Mouse (Mus musculus): ENCODE measurements around the gene Ak1. TPM values are rescaled to one million over a fixed set of nuclear protein-coding genes. Genes with fewer than 3 reads are reported as not detected.

The Ak1 gene
- total RNA-seq, 1 experiment: 90.8 TPM

DNA sequence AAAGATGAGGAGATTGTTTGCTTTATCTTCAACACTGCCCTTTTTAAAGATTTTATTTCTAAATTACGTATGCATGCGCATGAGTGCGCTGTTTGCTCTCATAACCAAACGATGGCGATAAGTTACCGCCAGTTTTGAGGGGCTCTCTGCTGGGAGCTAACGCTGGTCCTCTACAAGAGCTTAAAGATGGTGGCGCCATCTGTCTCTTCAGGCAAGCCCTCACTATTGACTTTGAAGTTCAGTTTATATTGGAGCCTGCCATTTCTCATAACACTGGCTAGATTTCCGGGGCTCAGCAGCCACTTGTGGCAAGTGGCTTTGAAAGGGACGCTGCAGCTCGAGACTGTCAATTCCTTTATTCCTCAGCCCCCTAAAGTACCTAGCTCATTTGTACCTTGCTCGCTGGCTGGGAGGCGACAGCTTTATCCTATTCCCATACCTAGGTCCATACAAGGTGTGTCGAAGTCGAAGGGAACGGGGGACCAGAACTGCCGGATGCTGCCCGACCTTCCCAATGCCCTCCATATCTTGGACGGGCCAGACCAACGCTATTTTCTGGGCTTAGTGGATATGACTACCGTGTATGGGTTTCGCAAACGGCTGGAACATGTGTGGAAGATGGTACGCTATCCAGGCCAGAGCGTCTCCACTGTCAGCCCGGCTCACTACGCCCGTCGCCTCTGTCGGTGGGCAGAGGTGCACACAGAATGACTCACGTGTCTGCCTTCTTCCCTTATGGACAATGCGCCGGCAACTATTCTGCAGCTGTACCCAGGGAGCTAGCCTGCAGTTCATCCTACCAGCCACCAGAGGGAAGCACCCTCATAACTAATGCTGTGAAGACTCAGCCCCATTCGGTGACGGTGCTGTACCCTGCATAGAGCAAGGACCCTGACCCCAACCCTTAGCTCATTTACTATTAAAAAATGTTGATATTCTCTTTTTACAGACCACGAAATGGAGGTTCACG lies 38.4 kb upstream of the Ak1 start:
- H3K4me1 ChIP-seq (ENCODE audit: control insufficient read depth in 2 of 2, insufficient read depth in 2 of 2, low read length in 2 of 2, poor library complexity in 1 of 2): peaks cover 3 to 7% of the 10 kb centered on the region in 2 experiments; a peak in 3 of 4 replicates
- peak overlapping the region; percentile 22; the same call in 1 of the 2 replicates for H3K9ac ChIP-seq (ENCODE audit: insufficient read depth, low read depth, low read length, poor library complexity, severe bottlenecking)
- peak; percentile 83 for DNase-seq (ENCODE audit: low read depth, low spot score)
- no peaks in the 10 kb centered on the region for H3K36me3 ChIP-seq (ENCODE audit: control insufficient read depth, insufficient read depth, low read length, poor library complexity, severe bottlenecking)
- H3K27ac ChIP-seq (ENCODE audit: insufficient read depth, low read depth, low read length, poor library complexity, severe bottlenecking): no peak overlapping the region
- in situ Hi-C loops (cut with MboI; ENCODE audit: low sequenced_read_pairs in 2 of 2, unreplicated experiment in 2 of 2): no loop called here
- TF ChIP-seq HCFC1 (IDR thresholded peaks at IDR 0.05; ENCODE audit: borderline replicate concordance, insufficient read depth, low read length) (no peak), ZC3H11A (IDR thresholded peaks at IDR 0.05; ENCODE audit: borderline replicate concordance, low read depth, low read length) (peak; percentile 57; the same call in 1 of the 2 replicates), MAFK (IDR thresholded peaks at IDR 0.05; ENCODE audit: insufficient read depth, low read depth, low read length) (no peak), CHD2 (IDR thresholded peaks at IDR 0.05; ENCODE audit: low read depth, low read length) (no peak), ZNF384 (IDR thresholded peaks at IDR 0.05; ENCODE audit: low read depth, low read length) (no peak)
- peak overlapping the region; percentile 26 to 30 for H3K4me3 ChIP-seq (ENCODE audit: insufficient read depth in 1 of 2, low read depth in 1 of 2, low read length in 2 of 2, poor library complexity in 1 of 2, severe bottlenecking in 1 of 2)
- no peaks in the 10 kb centered on the region for H3K9me3 ChIP-seq (ENCODE audit: control insufficient read depth, insufficient read depth, low read depth, low read length)

DNA sequence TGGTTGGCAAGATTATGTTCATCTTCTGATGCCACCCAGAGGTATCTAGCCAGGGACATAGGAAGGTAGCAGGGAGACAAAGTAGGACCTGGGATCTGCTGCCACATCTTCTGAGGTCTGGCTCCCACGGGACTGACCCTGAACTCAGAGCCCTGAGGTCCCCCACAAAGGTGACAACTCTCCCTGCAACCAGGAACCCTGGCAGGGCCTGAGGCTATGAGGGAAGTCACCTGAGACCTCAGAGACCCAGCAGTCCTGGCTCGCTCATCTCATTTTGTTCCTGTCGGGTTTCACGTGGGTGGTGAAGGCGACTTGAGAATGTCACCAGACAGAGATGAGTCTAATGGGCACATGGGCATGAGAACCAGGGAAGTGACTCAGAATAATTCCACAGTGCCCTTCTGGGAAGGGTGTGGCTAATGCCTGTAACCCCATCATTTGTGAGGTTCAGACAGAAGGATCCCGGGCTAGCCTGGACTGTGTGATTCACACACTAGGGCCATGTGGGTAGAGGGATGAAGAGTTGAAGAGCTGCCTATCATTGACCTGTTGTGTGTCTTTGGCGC lies 36.3 kb upstream of the Ak1 start:
- Histone ChIP-seq H3K4me1 (ENCODE audit: control insufficient read depth in 2 of 2, insufficient read depth in 2 of 2, low read length in 2 of 2, poor library complexity in 1 of 2) (peaks cover 3 to 7% of the 10 kb centered on the region in 2 experiments; a peak in 3 of 4 replicates), H3K36me3 (ENCODE audit: control insufficient read depth, insufficient read depth, low read length, poor library complexity, severe bottlenecking) (no peaks in the 10 kb centered on the region), H3K27ac (ENCODE audit: insufficient read depth, low read depth, low read length, poor library complexity, severe bottlenecking) (no peak overlapping the region), H3K9me3 (ENCODE audit: control insufficient read depth, insufficient read depth, low read depth, low read length) (no peaks in the 10 kb centered on the region), H3K9ac (ENCODE audit: insufficient read depth, low read depth, low read length, poor library complexity, severe bottlenecking) (no peak overlapping the region), H3K4me3 (ENCODE audit: insufficient read depth in 1 of 2, low read depth in 1 of 2, low read length in 2 of 2, poor library complexity in 1 of 2, severe bottlenecking in 1 of 2) (no peak overlapping the region)
- in situ Hi-C loops (cut with MboI; ENCODE audit: low sequenced_read_pairs in 2 of 2, unreplicated experiment in 2 of 2): no loop called here
- no peak for DNase-seq (ENCODE audit: low read depth, low spot score)
- no peak for TF ChIP-seq HCFC1 (IDR thresholded peaks at IDR 0.05; ENCODE audit: borderline replicate concordance, insufficient read depth, low read length)
- no peak for TF ChIP-seq ZC3H11A (IDR thresholded peaks at IDR 0.05; ENCODE audit: borderline replicate concordance, low read depth, low read length)
- no peak for TF ChIP-seq MAFK (IDR thresholded peaks at IDR 0.05; ENCODE audit: insufficient read depth, low read depth, low read length)
- TF ChIP-seq ZNF384 (IDR thresholded peaks at IDR 0.05; ENCODE audit: low read depth, low read length): no peak
- TF ChIP-seq CHD2 (IDR thresholded peaks at IDR 0.05; ENCODE audit: low read depth, low read length): no peak

DNA sequence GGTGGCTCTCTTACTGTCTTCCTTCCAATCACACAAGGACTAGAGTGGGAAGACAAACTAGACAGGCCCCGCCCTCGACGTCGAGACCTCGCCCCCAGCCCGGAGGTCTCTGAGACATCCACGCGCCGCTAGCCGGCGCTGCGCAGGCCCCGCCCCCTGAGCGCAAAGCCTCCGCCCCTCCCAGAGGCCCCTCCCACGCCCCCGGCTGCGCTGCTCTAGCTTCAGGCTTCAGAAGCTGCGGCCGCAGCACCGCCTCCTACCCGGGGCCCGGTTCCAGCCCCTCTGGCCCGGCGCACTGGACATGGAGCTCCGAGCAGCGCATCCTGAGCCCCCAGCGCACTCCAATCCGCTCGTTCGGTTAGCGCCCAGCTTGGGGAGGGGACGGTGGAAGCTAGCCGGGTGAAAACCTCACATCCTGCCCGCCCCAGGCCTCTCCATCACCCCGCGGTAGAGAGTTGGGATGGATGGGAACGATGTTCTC lies 34.6 kb upstream of the Ak1 start, which contains the start of gene St6galnac4:
TSS of gene St6galnac4 (plus strand) at position 225 of the 481 bp plus-strand sequence.
- H3K4me3 ChIP-seq (ENCODE audit: insufficient read depth in 1 of 2, low read depth in 1 of 2, low read length in 2 of 2, poor library complexity in 1 of 2, severe bottlenecking in 1 of 2): peak within 1 kb of the TSS; percentile 75 to 81
- H3K36me3 ChIP-seq (ENCODE audit: control insufficient read depth, insufficient read depth, low read length, poor library complexity, severe bottlenecking): no peaks in the 10 kb centered on the region
- in situ Hi-C loops (cut with MboI; ENCODE audit: low sequenced_read_pairs in 2 of 2, unreplicated experiment in 2 of 2): no loop called here
- no peak for TF ChIP-seq MAFK (IDR thresholded peaks at IDR 0.05; ENCODE audit: insufficient read depth, low read depth, low read length)
- TF ChIP-seq HCFC1 (IDR thresholded peaks at IDR 0.05; ENCODE audit: borderline replicate concordance, insufficient read depth, low read length): 0 out of 2 replicates have a peak, but pooled peaks have one; percentile 43
- TF ChIP-seq ZNF384 (IDR thresholded peaks at IDR 0.05; ENCODE audit: low read depth, low read length): no peak
- H3K9me3 ChIP-seq (ENCODE audit: control insufficient read depth, insufficient read depth, low read depth, low read length): no peaks in the 10 kb centered on the region
- peak; percentile 94 for DNase-seq (ENCODE audit: low read depth, low spot score)
- peaks cover 3 to 7% of the 10 kb centered on the region in 2 experiments; a peak in 3 of 4 replicates for H3K4me1 ChIP-seq (ENCODE audit: control insufficient read depth in 2 of 2, insufficient read depth in 2 of 2, low read length in 2 of 2, poor library complexity in 1 of 2)
- H3K9ac ChIP-seq (ENCODE audit: insufficient read depth, low read depth, low read length, poor library complexity, severe bottlenecking): peak within 1 kb of the TSS; percentile 80
- H3K27ac ChIP-seq (ENCODE audit: insufficient read depth, low read depth, low read length, poor library complexity, severe bottlenecking): no peak within 1 kb of the TSS

DNA sequence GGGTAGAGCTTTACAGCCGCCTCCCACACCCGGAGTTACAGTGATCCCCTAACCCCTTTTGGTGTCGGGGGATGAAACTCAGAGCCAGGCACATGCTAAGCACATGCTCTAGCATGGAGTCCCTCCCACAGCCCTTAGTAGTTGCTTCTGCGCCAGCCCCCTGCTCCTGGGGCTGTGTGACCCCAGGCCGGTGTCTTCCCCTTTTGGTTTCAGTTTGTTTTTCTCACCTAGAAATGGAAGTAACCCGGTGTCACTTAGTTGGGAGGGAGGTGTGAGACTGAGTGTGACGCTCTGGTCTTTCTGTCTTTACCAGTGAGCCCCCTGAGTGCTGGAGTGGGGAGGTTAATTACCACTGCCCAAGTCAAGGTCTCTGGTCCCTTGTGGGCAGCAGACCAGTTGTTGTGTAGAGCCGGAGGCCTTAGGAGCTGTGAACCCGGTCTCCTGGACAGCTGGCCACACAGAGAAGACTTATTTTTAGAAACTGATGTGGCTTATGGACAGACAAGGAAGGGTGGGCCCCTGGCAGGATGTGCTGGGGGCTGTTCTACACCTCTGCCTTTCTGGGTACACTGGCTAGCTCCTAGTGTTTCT lies 33.7 kb upstream of the Ak1 start:
- TF ChIP-seq CHD2 (IDR thresholded peaks at IDR 0.05; ENCODE audit: low read depth, low read length) (no peak), MAFK (IDR thresholded peaks at IDR 0.05; ENCODE audit: insufficient read depth, low read depth, low read length) (no peak), ZC3H11A (IDR thresholded peaks at IDR 0.05; ENCODE audit: borderline replicate concordance, low read depth, low read length) (no peak), HCFC1 (IDR thresholded peaks at IDR 0.05; ENCODE audit: borderline replicate concordance, insufficient read depth, low read length) (no peak), ZNF384 (IDR thresholded peaks at IDR 0.05; ENCODE audit: low read depth, low read length) (no peak)
- H3K36me3 ChIP-seq (ENCODE audit: control insufficient read depth, insufficient read depth, low read length, poor library complexity, severe bottlenecking): no peaks in the 10 kb centered on the region
- H3K4me3 ChIP-seq (ENCODE audit: insufficient read depth in 1 of 2, low read depth in 1 of 2, low read length in 2 of 2, poor library complexity in 1 of 2, severe bottlenecking in 1 of 2): peak overlapping the region; percentile 75 to 81
- no peak for DNase-seq (ENCODE audit: low read depth, low spot score)
- no peaks in the 10 kb centered on the region for H3K9me3 ChIP-seq (ENCODE audit: control insufficient read depth, insufficient read depth, low read depth, low read length)
- H3K4me1 ChIP-seq (ENCODE audit: control insufficient read depth in 2 of 2, insufficient read depth in 2 of 2, low read length in 2 of 2, poor library complexity in 1 of 2): peaks cover 3 to 7% of the 10 kb centered on the region in 2 experiments; a peak in 3 of 4 replicates
- H3K27ac ChIP-seq (ENCODE audit: insufficient read depth, low read depth, low read length, poor library complexity, severe bottlenecking): no peak overlapping the region
- peak overlapping the region; percentile 80; the same call in 1 of the 2 replicates for H3K9ac ChIP-seq (ENCODE audit: insufficient read depth, low read depth, low read length, poor library complexity, severe bottlenecking)
- in situ Hi-C loops (cut with MboI; ENCODE audit: low sequenced_read_pairs in 2 of 2, unreplicated experiment in 2 of 2): no loop called here

Measured in ES-E14 (cell line).